Mouse (Mus musculus) hindbrain, embryonic 13.5 days (tissue): ENCODE measurements around the gene Fhod1. TPM values are rescaled to one million over a fixed set of nuclear protein-coding genes. Genes with fewer than 3 reads are reported as not detected.

Experiments
- ATAC-seq: fragments of 200-750 bp; cut with Nextera tagmentation; 2 replicates; pipeline ENCODE4 v1.8.0; 2017; ENCODE audit warnings: moderate TSS enrichment; ENCODE audit not compliant: low FRiP score
- H3K27ac ChIP-seq: fragments of 300-500 bp; sonication (generic); 2 replicates; pipeline ENCODE4 v1.5.1; 2015; ENCODE audit warnings: inconsistent platforms, mild to moderate bottlenecking, moderate library complexity
- H3K27me3 ChIP-seq: fragments of 300-500 bp; sonication (generic); 2 replicates; pipeline ENCODE4 v1.6.1; 2015; ENCODE audit warnings: mild to moderate bottlenecking, inconsistent platforms
- H3K36me3 ChIP-seq: fragments of 300-500 bp; sonication (generic); 2 replicates; pipeline ENCODE4 v1.6.1; 2015; ENCODE audit warnings: mild to moderate bottlenecking, inconsistent platforms
- H3K4me1 ChIP-seq: fragments of 300-500 bp; sonication (generic); replicated peaks from 2 replicates; pipeline ENCODE4 v1.6.1; 2015; ENCODE audit warnings: inconsistent platforms
- H3K4me2 ChIP-seq: fragments of 300-500 bp; sonication (generic); 2 replicates; pipeline ENCODE4 v1.6.1; 2015; ENCODE audit warnings: inconsistent platforms, mild to moderate bottlenecking, moderate library complexity
- H3K4me3 ChIP-seq: fragments of 300-500 bp; sonication (generic); 2 replicates; pipeline ENCODE4 v1.5.1; 2015; ENCODE audit warnings: mild to moderate bottlenecking, inconsistent platforms
- H3K9ac ChIP-seq: fragments of 300-500 bp; sonication (generic); 2 replicates; pipeline ENCODE4 v1.6.1; 2015; ENCODE audit warnings: mild to moderate bottlenecking, inconsistent platforms
- H3K9me3 ChIP-seq: fragments of 300-500 bp; sonication (generic); 2 replicates; pipeline ENCODE4 v1.6.1; 2016; ENCODE audit warnings: inconsistent platforms
- WGBS: fragments of 180-500 bp; shearing (Covaris S2); methylation state at CpG from one replicate; pipeline ENCODE4 v1.1.7; 2015; 5-methylcytosine and 5-hydroxymethylcytosine counted together
- polyA plus RNA-seq: library from polyadenylated mRNA; unstranded; fragments of >200 nt; fragmentation: Nextera tagmentation; extraction: Ambion mirVana; gene quantifications from 2 replicates; pipeline ENCODE4 v1.2.1, GENCODE M21; 2015

Fhod1 gene
- polyA plus RNA-seq, 1 experiment from 2014 or later = 0.74 TPM

DNA sequence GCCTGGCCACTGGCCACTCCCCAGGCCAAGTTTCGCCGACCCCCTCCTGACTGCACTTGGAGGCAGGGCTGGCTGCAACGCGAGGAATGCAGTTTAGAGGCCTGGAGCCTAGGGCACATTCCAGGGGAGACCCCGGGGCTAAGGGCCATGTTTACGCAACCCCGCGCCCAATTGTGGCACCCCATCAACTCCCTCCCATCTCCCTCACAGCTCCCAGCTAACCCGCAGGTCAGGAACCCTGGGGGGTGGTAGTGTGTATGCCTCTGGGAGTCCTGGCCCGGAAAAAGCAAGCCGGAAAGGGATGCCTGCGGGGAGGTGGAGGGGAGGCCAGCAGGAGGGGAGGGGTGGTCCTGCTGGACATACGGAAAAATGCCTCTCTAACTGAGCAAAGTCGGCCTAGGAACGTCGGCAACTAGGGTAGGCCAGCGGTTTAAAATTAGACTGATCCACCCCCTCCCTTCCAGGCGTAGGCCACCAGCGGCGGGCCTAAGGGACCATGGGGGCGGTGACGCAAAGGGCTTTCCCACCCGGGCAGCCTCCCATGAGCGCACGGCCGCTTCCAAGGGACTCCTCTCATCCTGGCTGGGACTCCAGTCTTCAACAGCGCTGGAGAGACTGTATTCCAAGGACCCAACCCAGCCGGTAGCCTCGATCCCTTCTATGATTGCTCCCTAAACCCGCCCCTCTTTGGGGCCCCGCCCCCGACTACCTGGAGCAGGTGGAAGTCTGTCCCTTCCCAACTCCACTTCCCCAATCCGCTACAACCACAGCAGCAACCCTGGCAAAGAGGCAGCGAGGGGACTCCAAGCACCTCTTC is 934 bp downstream of the Fhod1 start:
- peak overlapping the region; percentile 72 for H3K4me3 ChIP-seq
- H3K9ac ChIP-seq = peak overlapping the region; percentile 66
- no peak overlapping the region; the same call in 1 of the 2 replicates for H3K27ac ChIP-seq
- peak overlapping the region; percentile 94 for H3K4me2 ChIP-seq
- H3K9me3 ChIP-seq = no peaks in the 10 kb centered on the region
- peaks cover 22% of the 10 kb centered on the region for H3K27me3 ChIP-seq
- ATAC-seq = peak; percentile 8
- peaks cover 47% of the 10 kb centered on the region for H3K4me1 ChIP-seq
- no peaks in the 10 kb centered on the region for H3K36me3 ChIP-seq
- WGBS = 2% methylated on average over 34 of the region's 34 CpGs

DNA sequence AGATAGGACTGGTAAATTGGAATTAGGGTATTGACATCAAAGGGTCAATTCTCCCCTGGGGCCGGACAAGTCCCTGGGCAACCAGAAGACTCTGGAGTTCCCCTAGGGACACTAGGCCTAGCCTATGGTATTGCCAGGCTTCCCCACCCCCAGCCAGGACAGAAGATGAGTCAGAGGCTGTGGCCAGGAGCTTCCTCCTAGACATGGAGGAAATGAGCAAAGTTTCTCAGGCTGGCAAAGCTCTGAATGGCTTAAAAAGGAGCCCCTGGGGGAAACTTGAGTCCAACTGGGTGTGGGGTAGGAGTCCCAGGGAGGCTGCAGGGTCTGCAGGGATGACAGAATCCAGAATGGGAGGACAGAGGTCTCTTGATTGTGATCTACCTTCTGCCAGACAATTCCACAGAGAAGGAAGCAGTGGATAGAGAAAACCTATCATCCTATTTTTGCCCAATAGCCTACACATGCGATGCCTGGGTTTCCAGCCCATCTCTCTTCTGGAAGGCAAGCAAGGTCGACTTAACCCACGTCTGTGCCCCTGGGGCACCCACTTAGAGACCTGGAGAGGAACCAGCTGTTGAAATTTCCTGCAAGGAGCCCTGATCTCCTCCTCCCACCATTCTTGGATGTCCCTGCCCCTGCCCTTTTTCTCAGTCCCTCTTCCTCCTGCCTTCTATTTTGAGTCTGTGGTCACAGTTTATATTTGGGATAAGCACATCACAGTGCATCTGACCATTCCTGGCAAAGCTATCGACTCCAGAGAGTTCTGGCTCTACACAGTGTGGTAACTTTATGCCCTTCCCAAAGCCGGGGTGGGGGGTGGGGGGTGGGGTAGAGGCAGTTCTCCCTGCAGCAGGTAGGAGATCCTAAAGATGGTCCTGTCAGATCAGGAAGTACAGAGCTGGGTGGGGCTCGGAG is 2.4 kb downstream of the Fhod1 start:
- peaks cover 19% of the 10 kb centered on the region for H3K27me3 ChIP-seq
- WGBS = 73% methylated on average over 7 of the region's 7 CpGs
- H3K36me3 ChIP-seq = no peaks in the 10 kb centered on the region
- H3K27ac ChIP-seq = no peak overlapping the region
- H3K9ac ChIP-seq = no peak overlapping the region
- H3K4me3 ChIP-seq = no peak overlapping the region
- H3K4me2 ChIP-seq = no peak overlapping the region
- peaks cover 46% of the 10 kb centered on the region for H3K4me1 ChIP-seq
- no peak for ATAC-seq
- H3K9me3 ChIP-seq = no peaks in the 10 kb centered on the region

DNA sequence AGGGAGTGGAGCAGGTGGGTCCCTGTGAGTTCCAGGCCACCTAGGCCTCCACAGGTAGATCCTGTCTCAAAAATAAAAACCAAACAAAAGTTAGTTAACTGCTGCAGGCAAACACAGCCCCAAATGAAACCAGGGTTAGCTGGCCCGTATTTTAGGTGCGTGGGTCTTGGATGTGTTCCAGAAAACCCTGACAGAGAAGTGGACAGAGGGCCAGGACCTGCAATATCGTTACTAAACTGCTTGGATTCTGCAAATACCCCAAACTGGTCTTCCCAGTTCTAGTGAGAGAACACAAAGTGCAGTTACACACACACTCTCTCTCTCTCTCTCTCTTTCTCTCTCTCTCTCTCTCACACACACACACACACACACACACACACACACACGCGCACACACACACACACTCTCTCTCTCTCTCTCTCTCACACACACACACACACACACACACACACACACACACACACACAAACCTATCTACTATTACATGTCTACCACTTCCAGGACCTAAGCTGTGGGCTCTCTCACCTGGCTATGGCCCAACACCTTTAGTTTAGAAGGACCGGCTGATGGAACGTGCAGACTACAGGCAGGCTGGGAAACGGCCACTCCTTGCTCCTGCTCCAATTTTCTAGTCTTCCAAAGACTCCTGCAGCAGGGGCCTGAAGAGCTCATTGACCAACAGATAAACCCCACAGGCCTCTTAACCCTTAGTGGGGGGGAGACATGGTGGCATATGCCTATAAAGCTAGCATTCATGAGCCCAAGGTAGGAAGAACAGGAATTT is 3.8 kb downstream of the Fhod1 start:
- WGBS = 82% methylated on average over 8 of the region's 8 CpGs
- Histone ChIP-seq H3K27ac (no peak overlapping the region), H3K4me2 (no peak overlapping the region), H3K27me3 (peaks cover 19% of the 10 kb centered on the region), H3K9me3 (no peaks in the 10 kb centered on the region), H3K4me1 (peaks cover 35% of the 10 kb centered on the region), H3K9ac (0 out of 2 replicates have a peak overlapping the region, but pooled peaks have one; percentile 13), H3K36me3 (no peaks in the 10 kb centered on the region), H3K4me3 (no peak overlapping the region)
- ATAC-seq = no peak

DNA sequence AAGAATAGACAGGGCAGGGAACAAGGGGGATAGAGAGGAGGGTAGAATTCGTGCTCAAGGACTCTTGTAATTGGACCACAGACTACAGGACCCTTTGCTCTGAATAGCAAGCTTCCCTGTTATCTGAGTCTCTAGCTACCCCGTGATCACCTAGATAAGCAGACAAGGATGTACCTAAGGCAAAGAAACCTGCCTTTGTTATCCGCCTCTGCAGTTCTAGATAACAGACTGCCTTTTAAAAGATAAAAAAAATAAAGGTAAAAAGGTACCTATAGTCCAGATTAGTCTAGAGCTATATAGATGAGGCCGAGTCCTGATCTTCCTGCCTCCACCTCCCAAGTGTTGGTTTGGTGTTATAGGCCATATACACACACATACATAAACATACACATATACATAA is 5.0 kb downstream of the Fhod1 start:
- H3K4me2 ChIP-seq = no peak overlapping the region
- no peak overlapping the region for H3K27ac ChIP-seq
- H3K9me3 ChIP-seq = no peaks in the 10 kb centered on the region
- no peak for ATAC-seq
- WGBS = 83% methylated on average over 4 of the region's 4 CpGs
- H3K9ac ChIP-seq = no peak overlapping the region
- no peaks in the 10 kb centered on the region for H3K36me3 ChIP-seq
- H3K4me1 ChIP-seq = peaks cover 28% of the 10 kb centered on the region
- peaks cover 19% of the 10 kb centered on the region for H3K27me3 ChIP-seq
- H3K4me3 ChIP-seq = no peak overlapping the region

DNA sequence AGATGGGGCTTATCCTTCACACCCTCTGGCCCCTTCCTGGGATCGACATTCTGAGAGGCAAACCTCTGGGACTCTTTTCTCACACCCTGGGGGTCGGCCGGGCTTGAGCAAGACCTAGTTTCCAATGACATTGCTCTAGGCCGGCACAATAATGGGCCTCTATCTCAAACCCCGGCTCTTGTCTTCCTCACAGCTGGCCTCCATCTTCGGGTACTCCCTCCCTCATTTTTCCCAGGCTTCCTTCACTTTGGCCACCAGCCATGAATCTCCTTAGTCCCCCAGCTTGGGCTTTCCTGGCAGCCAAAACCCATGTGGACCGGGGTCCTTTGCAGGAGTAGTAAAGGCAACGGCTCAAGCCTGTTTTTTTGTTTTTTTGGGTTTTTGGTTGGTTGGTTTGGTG is 6.4 kb downstream of the Fhod1 start:
- no peak overlapping the region for H3K4me3 ChIP-seq
- no peak overlapping the region for H3K4me2 ChIP-seq
- H3K4me1 ChIP-seq = peaks cover 15% of the 10 kb centered on the region; the same call in 1 of the 2 replicates
- H3K9me3 ChIP-seq = no peaks in the 10 kb centered on the region
- H3K36me3 ChIP-seq = peaks cover under 1% of the 10 kb centered on the region; the same call in 1 of the 2 replicates
- 47% methylated on average over 8 of the region's 8 CpGs for WGBS
- peaks cover 9% of the 10 kb centered on the region for H3K27me3 ChIP-seq
- ATAC-seq = no peak
- no peak overlapping the region for H3K9ac ChIP-seq
- H3K27ac ChIP-seq = no peak overlapping the region

DNA sequence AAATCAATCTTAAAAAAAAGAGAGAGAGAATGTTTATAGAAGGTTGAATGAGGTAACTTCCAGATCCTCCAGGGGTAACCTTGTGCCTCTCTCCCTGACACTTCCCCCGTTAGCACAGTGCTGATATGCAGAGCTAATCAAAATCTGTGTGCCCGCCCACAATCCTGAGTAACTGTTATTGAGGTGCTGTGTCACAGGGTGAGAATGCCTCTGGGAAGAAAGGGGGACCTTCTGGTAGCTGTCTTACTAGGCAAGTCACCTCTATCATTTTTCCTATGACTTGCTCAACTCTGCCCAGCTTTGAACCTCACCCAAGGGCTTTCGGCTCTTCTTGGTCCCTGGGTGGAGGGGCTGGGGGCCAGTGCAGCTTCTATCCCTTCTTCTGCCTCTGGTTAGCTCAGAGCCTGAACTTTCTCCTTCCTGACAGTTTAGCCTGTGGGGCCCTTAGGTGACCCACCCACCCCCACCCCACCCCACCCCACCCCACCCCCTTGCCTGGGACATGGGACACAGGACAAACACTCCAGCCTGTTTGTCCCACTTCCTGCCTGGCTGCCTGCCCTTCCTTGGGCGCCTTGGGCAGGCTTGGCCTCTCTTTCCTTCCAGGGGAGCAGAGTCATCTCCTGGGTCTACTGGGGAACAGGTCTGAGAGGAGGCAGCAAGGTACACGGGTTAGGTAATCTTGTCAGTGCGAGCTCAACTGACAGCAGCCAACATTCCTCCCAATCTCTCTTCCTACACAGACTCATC is 7.7 kb downstream of the Fhod1 start:
- H3K9ac ChIP-seq = no peak overlapping the region; the same call in 1 of the 2 replicates
- peaks cover 4% of the 10 kb centered on the region for H3K36me3 ChIP-seq
- H3K4me3 ChIP-seq = no peak overlapping the region
- no peak for ATAC-seq
- H3K27me3 ChIP-seq = peaks cover 4% of the 10 kb centered on the region; the same call in 1 of the 2 replicates
- no peak overlapping the region for H3K4me2 ChIP-seq
- H3K4me1 ChIP-seq = peaks cover 7% of the 10 kb centered on the region; the same call in 1 of the 2 replicates
- H3K9me3 ChIP-seq = no peaks in the 10 kb centered on the region
- H3K27ac ChIP-seq = no peak overlapping the region
- WGBS = 86% methylated on average over 6 of the region's 6 CpGs

DNA sequence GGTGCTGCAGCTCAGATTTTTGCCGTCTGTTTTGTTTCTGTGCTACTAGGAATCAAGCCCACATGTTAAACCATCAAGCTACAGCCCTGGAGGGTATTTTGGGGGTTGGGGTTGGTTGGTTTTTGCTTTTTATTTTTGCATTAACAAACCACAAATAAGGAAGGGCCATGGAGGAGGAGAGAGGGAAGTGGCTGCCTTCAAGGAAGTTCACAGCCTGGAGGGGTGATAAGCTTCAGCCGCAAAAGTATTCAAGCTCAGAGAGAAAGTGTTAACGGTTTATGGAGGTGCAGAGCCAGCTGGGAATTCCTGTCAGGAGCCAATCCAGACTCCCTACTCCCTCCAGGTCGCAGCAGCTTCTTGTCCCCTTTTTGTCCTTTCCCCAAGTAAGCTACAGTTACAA is 8.8 kb downstream of the Fhod1 start:
- Histone ChIP-seq H3K4me1 (peaks cover 7% of the 10 kb centered on the region; the same call in 1 of the 2 replicates), H3K9ac (no peak overlapping the region), H3K27ac (no peak overlapping the region), H3K27me3 (peaks cover 4% of the 10 kb centered on the region; the same call in 1 of the 2 replicates), H3K4me3 (no peak overlapping the region), H3K4me2 (no peak overlapping the region), H3K9me3 (no peaks in the 10 kb centered on the region), H3K36me3 (peaks cover 13% of the 10 kb centered on the region)
- ATAC-seq = no peak
- 70% methylated on average over 4 of the region's 4 CpGs for WGBS

DNA sequence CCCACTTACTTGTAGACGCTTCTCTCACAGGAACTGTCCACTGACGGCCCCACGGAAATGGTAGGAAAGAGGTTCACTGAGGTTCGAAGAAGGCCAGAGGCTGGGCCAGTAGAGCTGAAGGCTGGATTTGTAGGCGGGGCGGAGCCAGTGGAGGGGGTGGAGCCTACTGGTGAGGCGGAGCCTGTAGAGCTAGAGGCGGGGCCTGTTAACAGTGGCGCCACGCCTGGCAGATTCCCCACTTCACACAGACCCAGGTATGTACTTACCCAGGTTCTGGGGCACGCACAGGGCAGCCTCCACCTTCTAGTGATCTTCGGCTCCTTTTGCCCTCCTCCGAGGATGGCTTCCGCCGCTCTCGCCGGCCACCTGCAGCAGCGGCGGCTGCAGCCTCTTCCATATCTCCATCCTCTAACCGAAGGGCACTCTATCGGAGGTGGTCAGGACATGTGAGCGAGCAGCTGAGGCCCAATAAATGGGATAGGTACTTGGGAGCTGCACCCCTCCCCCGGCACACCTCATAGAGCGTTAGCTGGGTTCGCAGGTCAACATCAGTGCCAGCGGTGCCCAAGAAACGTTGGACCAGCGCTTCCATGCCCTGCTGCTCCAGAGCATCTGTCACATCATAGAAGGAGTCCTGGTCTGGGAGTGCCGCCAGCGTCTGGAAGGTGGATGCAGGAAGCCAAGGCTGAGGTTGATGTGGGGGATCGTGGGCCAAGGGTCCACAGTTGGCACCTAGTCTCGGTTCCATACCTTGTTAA is 11.2 kb downstream of the Fhod1 start:
- Histone ChIP-seq H3K9me3 (no peaks in the 10 kb centered on the region), H3K36me3 (peaks cover 33% of the 10 kb centered on the region), H3K27me3 (peaks cover 4% of the 10 kb centered on the region; the same call in 1 of the 2 replicates), H3K4me3 (0 out of 2 replicates have a peak overlapping the region, but pooled peaks have one; percentile 7), H3K4me1 (peaks cover 6% of the 10 kb centered on the region; the same call in 1 of the 2 replicates), H3K27ac (no peak overlapping the region), H3K9ac (no peak overlapping the region), H3K4me2 (peak overlapping the region; percentile 23)
- 0 out of 2 replicates have a peak, but pooled peaks have one; percentile 1 for ATAC-seq
- 51% methylated on average over 32 of the region's 32 CpGs for WGBS

DNA sequence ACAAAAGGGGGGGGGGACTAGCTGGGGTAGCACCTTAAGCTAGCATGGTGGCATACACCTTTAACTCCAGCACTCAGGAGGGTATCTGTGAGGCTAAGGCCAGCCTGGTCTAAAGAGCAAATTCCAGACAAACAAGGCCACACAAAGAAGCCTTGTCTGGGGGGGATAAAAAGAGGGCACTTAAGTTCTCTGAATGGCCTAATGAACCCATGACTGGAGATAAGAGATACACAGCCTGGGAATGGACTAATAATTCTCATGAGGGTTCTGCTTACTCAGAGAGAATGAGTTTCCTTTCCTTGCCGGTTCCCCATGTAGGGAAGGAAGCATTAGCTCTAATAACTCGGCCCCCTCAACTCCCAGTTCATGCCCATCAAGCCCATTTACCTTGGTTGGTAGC is 15.2 kb downstream of the Fhod1 start:
- Histone ChIP-seq H3K9me3 (no peaks in the 10 kb centered on the region), H3K9ac (no peak overlapping the region), H3K27me3 (peaks cover 3% of the 10 kb centered on the region; the same call in 1 of the 2 replicates), H3K4me2 (no peak overlapping the region), H3K27ac (no peak overlapping the region), H3K4me3 (no peak overlapping the region), H3K36me3 (peaks cover 70% of the 10 kb centered on the region), H3K4me1 (peaks cover 7% of the 10 kb centered on the region)
- ATAC-seq = no peak
- 84% methylated on average over 2 of the region's 2 CpGs for WGBS

DNA sequence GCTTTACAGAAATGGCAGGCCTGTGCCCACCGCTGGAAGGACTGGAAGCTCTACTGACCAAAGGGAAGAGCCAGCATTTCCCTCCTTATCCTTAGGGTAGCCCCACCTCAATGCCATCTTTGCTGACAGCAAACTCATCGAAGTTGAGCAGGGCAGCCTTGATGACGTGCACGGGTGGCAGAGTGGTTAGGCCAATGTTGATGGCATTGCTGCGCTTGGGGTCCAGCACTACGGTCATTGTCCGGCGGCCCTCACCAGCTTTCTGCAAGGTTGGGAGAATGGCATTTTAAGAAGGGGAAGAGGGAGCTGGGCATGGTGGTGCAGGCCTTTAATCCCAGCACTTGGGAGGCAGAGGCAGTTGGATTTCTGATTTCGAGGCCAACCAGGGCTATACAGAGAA is 15.8 kb downstream of the Fhod1 start:
- Histone ChIP-seq H3K4me2 (no peak overlapping the region), H3K36me3 (peaks cover 70% of the 10 kb centered on the region), H3K27me3 (no peaks in the 10 kb centered on the region), H3K9ac (no peak overlapping the region), H3K4me3 (no peak overlapping the region), H3K9me3 (no peaks in the 10 kb centered on the region), H3K4me1 (peaks cover 13% of the 10 kb centered on the region), H3K27ac (no peak overlapping the region)
- ATAC-seq = no peak
- 96% methylated on average over 9 of the region's 9 CpGs for WGBS
